Mouse (Mus musculus): ENCODE data around the gene Trpm3. TPM values are rescaled to one million over a fixed set of nuclear protein-coding genes. Genes with fewer than 3 reads are reported as not detected.

The Trpm3 gene
- polyA plus RNA-seq, 1 experiment, result 1.1 TPM

DNA sequence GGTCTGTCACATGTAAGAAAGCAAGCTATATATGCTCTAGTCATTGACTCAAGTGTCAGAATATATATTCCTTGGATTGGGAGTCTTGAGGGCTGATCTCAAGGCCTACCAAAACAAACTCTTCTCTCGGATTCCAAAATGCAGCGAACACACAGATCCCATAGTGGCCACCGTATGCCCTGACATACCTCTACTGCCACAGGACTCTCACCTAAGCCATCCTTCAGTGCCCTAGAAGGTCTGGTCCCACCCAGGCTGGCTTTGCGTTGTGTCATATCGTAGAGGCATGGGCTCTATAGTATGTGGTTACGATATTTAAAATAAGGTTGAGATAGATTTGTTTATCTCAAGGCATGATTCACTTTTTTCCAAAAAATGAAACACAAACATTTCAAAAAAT lies 763.5 kb downstream of the Trpm3 start:
- Histone ChIP-seq H3K4me1 (ENCODE audit: control insufficient read depth, insufficient read depth, insufficient read length, low read length) (no peaks in the 10 kb centered on the region), H3K27ac (replicated peaks; ENCODE audit: low read depth, low read length) (no peak overlapping the region), H3K4me3 (ENCODE audit: insufficient read depth, low read depth, low read length) (no peak overlapping the region)

DNA sequence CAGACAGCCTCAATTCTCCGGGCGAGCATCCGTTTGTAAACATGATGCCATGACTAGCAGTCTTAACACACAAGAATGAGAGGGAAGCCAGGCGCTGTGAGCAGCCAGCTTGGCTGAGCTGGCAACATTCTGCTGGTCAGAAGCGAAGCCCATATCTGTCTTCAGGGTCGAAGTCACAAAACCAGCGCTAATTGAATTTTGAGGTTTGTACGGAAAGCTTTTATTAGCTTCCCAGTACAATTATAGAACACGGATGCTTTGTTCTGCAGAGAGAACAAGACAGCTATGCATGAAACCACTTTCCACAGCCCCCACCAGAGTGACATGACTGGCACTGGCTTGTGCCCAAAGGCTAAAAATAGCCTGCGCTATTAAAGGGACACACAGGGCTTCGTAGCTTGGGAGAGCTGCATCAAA lies 766.2 kb downstream of the Trpm3 start:
- no peak overlapping the region for H3K4me3 ChIP-seq (ENCODE audit: insufficient read depth, low read depth, low read length)
- H3K27ac ChIP-seq (replicated peaks; ENCODE audit: low read depth, low read length), result no peak overlapping the region
- H3K4me1 ChIP-seq (ENCODE audit: control insufficient read depth, insufficient read depth, insufficient read length, low read length), result no peaks in the 10 kb centered on the region

DNA sequence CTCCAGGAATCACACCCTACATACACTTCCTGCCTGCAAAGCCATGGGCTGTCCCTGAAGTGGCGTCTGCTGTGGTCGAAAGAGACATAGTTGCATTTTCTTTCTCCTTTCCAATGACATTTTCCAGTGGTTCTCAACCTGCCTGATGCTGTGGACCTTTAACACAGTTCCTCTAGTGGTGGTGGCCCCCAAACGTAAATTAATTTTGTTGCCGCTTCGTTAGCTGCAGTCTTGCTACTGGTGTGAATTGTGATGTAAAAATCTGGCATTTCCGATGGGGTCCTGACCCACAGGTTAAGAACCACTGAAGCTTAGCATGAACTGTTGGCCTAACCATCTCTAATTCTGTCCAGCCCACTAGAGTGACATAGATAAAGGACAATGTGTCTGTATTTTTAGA lies 771.8 kb downstream of the Trpm3 start:
- Histone ChIP-seq H3K4me3 (ENCODE audit: insufficient read depth, low read depth, low read length) (no peak overlapping the region), H3K4me1 (ENCODE audit: control insufficient read depth, insufficient read depth, insufficient read length, low read length) (no peaks in the 10 kb centered on the region), H3K27ac (replicated peaks; ENCODE audit: low read depth, low read length) (no peak overlapping the region)

DNA sequence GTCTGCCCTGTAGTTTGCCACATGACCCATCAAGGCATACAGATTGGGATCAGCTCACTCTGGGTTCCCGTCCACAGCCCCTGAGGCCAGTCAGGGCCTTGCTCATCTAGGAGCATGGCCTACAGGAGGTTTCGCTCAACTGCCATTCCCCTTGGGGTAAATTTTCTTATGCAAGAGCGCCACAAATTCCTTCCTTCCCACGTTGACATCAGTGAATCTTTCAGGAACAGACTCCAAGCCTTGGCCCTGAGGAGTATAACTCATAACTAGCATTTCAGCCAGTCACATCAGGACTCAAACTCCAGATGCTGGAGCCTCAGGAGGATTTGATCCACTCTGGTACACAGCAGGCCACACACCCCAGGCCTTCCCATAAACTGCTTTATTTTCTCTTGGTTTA lies 774.1 kb downstream of the Trpm3 start:
- Histone ChIP-seq H3K27ac (replicated peaks; ENCODE audit: low read depth, low read length) (peak overlapping the region; percentile 67), H3K4me1 (ENCODE audit: control insufficient read depth, insufficient read depth, insufficient read length, low read length) (no peaks in the 10 kb centered on the region), H3K4me3 (ENCODE audit: insufficient read depth, low read depth, low read length) (no peak overlapping the region)

DNA sequence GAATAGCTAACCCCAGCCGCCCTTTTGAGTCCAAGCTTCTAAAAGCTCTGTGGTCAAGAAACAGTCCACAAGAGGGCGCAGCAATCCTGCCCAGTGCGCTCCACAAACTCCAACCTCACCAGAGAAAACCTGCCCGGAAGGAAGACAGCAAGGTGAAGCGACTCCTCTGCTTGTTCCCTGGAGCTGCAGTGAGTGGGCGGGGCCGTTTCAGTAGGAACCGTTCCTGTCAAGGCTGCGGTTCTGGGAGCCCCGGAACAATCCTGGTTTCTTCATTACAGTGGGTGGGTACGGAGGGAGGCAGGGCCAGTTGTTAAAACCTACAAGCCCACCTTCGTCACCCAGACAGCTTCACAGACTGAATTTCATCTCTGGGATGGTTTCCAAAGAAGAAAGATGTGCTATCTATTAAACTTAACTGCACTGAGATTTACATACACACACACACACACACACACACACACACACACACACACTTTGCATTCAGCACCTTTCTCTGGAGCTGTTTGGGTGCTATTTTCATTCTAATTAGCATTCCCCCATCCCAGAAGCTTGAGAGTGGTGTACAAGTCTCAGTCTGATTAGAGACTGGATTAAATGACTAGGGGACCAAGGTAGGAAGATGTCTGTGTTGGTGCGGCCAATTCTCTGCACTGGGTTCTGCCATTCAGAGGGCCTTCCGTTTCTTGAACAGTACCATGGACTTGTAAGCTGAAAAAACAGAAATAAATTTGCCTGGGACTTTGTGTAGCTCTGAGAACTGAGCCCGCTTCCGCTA lies 777.2 kb downstream of the Trpm3 start:
- Histone ChIP-seq H3K27ac (replicated peaks; ENCODE audit: low read depth, low read length) (peak overlapping the region; percentile 85), H3K4me1 (ENCODE audit: control insufficient read depth, insufficient read depth, insufficient read length, low read length) (no peaks in the 10 kb centered on the region), H3K4me3 (ENCODE audit: insufficient read depth, low read depth, low read length) (peak overlapping the region; percentile 40)

DNA sequence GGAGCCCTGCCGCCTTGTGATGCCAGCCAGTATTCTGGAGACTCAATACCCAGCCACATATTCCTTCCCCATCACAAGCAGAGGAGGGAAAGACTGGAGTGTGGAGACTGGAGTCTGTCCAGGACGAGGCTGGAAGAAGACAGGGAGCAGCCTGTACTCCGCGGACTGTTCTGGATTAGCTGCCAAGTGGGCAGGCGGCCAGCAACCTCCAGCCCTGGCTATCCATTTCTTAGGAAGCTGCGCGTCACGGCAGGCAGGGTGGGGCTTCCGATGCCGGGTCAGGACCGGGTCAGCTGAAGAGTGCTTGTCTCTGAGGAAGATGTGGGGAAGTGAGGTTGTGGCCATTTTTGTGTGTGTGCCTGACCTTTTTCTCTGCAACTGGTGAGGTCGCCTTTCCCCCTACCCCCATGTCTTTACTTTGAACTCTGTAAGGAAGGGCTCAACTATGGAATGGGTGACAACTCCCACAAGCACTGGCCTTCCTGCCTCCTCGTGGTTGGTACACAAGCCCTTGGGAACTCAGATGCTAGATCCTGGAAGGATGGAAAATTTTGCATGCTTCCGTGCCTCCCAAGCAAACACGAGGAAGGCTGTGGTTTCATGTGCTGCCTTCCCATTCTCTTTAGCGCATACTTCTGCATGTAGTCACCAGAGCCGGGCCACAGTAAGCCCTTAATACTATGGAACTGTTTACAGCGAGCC lies 777.9 kb downstream of the Trpm3 start:
- no peaks in the 10 kb centered on the region for H3K4me1 ChIP-seq (ENCODE audit: control insufficient read depth, insufficient read depth, insufficient read length, low read length)
- H3K27ac ChIP-seq (replicated peaks; ENCODE audit: low read depth, low read length), result peak overlapping the region; percentile 98
- H3K4me3 ChIP-seq (ENCODE audit: insufficient read depth, low read depth, low read length), result no peak overlapping the region

DNA sequence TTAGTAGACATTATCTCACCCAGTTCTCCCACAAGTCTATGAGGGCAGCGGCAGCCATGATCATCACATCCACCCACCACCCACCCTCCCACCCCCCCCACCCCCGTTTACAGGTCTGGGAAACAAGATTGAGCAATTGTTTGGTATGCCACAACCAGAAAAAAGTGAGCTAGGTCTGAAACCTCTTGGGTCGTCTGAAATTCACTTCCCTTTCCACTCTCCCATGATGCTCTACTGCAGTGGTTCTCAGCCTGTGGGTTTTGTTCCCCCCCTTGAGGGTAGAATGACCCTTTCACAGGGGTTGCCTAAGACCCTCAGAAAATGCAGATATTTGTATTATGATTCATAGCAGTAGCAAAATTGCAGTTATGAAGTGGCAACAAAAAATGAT lies 778.5 kb downstream of the Trpm3 start:
- no peaks in the 10 kb centered on the region for H3K4me1 ChIP-seq (ENCODE audit: control insufficient read depth, insufficient read depth, insufficient read length, low read length)
- no peak overlapping the region for H3K4me3 ChIP-seq (ENCODE audit: insufficient read depth, low read depth, low read length)
- peak overlapping the region; percentile 98 for H3K27ac ChIP-seq (replicated peaks; ENCODE audit: low read depth, low read length)

DNA sequence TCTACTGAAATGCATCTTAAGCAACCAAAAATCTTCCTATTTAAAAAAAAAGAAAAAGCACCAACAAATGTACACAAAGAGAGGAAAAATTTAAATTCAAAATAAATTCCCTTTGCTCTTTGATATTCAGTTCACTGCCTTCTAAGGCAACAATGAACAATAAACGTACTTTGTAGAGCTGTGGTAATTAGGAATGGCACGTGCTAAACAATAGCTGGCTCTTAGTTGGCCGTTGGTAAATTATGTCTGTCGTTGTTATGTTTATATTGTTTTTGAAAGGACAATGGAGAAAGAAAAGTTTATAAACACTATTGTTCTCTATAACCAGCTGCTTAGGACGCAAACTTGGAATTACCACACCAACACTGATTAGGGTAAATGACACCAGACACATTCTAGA lies 782.1 kb downstream of the Trpm3 start:
- H3K4me1 ChIP-seq (ENCODE audit: control insufficient read depth, insufficient read depth, insufficient read length, low read length), result no peaks in the 10 kb centered on the region
- no peak overlapping the region for H3K4me3 ChIP-seq (ENCODE audit: insufficient read depth, low read depth, low read length)
- no peak overlapping the region for H3K27ac ChIP-seq (replicated peaks; ENCODE audit: low read depth, low read length)

DNA sequence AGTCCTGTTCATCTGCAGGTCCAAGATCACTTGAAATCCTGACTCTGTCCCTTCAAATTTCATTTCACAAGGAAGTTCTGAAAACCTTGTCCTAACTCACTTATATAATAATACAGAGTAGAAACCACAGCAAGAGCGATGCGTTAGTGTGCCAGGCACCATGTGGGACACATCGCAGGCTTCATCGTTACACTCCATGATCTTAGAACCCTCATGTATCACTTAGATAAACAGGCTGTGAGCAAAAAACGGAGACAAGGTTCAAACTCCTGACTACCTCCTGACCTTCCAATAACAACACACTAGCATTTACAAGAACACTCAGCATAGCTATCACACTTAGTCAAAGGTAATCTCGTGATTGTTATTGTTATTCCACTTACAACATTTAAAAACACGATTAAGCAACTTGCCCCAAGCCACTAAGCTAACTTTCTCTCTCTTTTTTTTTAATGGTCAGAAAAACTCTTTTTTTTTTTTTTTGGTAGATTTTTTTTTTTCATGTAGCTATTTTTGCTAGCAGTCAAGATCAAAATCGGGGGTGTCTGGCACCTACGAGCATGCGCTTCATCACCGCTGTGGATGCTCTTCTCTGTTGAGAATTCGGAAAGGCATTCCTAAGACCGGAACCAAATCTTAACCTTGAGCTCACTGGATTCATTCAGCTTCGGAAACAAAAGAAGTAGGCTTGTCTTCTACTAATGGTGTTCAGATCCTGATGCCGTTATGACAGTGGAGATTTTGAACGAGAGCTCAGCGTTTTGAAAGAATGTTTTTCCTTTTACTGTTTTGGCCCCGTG lies 784.2 kb downstream of the Trpm3 start:
- H3K4me3 ChIP-seq (ENCODE audit: insufficient read depth, low read depth, low read length), result no peak overlapping the region
- H3K27ac ChIP-seq (replicated peaks; ENCODE audit: low read depth, low read length), result no peak overlapping the region
- H3K4me1 ChIP-seq (ENCODE audit: control insufficient read depth, insufficient read depth, insufficient read length, low read length), result no peaks in the 10 kb centered on the region

DNA sequence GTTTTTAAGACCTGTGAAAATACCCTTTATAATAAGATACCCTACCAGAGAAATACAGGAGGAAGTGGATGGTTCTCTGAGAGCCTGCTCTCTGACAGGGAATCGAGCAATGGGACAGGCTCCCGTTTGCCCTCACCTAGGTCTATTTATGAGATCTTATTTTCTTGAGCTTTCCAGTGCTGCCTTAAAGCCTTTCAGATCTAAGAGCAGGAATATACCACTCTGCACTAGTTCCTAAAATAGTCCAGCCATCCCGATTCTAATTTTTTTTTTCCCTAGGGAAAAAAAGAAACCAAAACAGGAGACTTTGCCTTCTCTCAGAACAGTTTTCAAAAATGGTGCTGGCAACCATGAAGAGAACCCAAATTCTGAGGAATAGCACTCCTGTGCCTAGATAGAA lies 786.4 kb downstream of the Trpm3 start:
- Histone ChIP-seq H3K4me3 (ENCODE audit: insufficient read depth, low read depth, low read length) (no peak overlapping the region), H3K27ac (replicated peaks; ENCODE audit: low read depth, low read length) (no peak overlapping the region), H3K4me1 (ENCODE audit: control insufficient read depth, insufficient read depth, insufficient read length, low read length) (0 out of 2 replicates have a peak, but pooled peaks cover 1% of the 10 kb centered on the region)

DNA sequence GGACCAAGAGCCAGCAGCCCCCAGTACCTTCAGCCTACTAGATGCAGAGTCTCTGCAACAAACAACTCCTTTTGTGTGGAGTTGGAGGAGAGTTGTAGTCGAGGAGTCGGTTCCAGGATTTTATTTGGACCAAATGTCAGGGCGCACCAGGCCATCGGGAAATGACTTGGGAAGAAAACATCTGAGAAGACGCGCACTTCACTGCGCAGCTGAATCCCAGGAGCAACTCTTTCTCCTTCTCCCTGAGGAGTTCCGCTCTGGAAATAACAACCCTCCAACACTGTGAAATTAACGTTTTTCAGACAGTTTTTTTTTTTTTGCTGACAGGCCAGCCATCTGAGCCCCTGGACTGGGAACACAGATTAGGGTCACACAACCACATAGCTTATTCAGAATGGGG lies 787.9 kb downstream of the Trpm3 start:
- Histone ChIP-seq H3K4me3 (ENCODE audit: insufficient read depth, low read depth, low read length) (no peak overlapping the region), H3K27ac (replicated peaks; ENCODE audit: low read depth, low read length) (peak overlapping the region; percentile 93), H3K4me1 (ENCODE audit: control insufficient read depth, insufficient read depth, insufficient read length, low read length) (peaks cover 7% of the 10 kb centered on the region; the same call in 1 of the 2 replicates)

DNA sequence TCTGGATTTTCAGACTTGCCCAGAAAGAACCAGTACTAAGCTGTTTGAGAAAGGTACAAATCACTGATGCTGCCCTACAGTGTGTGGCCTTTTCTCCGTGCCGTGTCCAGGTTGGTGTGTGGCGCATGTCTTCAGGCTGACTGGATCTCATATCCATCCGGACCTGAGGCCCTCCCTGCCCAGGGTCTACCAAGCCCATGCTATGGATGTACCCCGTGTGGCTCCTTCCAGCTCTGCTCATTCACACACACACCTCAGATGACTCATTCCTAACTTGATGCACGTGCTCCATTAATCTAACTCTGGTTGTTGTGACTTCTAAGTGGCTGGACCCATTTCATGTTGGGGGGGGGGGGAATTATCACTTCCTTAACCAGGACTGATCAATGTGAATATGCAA lies 789.5 kb downstream of the Trpm3 start:
- H3K27ac ChIP-seq (replicated peaks; ENCODE audit: low read depth, low read length), result peak overlapping the region; percentile 53
- no peak overlapping the region for H3K4me3 ChIP-seq (ENCODE audit: insufficient read depth, low read depth, low read length)
- H3K4me1 ChIP-seq (ENCODE audit: control insufficient read depth, insufficient read depth, insufficient read length, low read length), result peaks cover 7% of the 10 kb centered on the region; the same call in 1 of the 2 replicates

DNA sequence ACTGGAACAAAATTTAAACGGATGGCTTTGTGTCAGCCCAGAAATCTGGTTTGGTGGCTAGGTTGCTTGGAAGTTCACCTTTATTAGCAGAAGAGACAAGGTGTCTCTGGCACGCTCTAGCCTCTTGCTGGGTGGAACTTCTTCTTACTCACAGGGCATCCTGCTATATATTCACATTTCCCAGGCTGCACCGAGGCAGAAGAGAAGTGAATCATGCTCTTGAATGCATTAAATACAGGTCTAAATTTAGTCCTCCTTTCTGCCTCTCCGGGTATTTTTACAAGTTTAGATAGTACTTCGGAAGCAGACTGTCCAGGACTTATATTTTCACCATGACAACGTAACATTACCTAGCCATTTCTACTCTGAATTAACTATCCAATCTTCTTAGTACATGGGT lies 790.9 kb downstream of the Trpm3 start:
- Histone ChIP-seq H3K4me3 (ENCODE audit: insufficient read depth, low read depth, low read length) (no peak overlapping the region), H3K27ac (replicated peaks; ENCODE audit: low read depth, low read length) (no peak overlapping the region), H3K4me1 (ENCODE audit: control insufficient read depth, insufficient read depth, insufficient read length, low read length) (peaks cover 7% of the 10 kb centered on the region; the same call in 1 of the 2 replicates)

DNA sequence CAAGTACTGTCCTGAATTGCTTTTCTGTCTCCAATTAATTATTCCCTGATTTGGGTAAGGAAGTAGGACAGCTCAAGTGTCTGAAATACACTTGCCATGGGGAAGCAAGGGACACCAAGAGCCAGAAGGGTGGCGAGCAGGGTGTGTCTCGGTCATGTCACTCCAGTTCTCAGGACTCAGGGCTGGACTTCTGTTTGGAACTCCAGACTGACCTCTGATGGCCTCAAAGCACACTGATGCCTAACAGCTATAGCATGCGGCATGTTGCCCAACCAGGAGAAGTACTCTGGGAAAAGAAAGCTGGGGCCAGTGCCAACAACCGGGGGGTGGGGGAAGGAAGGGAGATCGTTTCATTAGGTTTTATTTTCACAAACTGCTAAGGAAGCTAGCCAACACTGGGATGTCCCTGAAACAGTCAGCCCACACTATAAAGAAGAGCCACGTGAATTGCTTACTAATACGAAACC lies 791.6 kb downstream of the Trpm3 start:
- Histone ChIP-seq H3K4me1 (ENCODE audit: control insufficient read depth, insufficient read depth, insufficient read length, low read length) (peaks cover 7% of the 10 kb centered on the region; the same call in 1 of the 2 replicates), H3K4me3 (ENCODE audit: insufficient read depth, low read depth, low read length) (no peak overlapping the region), H3K27ac (replicated peaks; ENCODE audit: low read depth, low read length) (peak overlapping the region; percentile 47; the same call in 1 of the 2 replicates)

DNA sequence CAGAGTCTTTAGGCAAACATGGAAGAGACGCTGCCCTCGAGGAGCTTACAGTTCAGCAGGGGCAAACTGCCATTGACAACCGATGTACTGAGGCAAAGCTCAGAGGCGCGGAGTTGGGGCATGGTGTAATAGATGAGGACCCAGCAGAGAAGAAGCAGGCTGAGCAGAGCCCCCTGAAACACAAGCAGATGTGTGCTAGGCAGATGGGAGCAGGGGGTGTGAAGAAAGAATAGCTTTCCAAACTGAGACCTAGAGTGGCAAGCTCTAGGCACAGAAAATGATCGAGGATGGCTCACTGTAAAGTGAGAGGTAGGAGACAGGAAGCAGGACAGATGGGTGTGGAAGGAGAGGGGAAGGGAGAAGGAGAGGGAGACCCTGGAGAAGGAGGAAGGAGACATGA lies 792.2 kb downstream of the Trpm3 start:
- Histone ChIP-seq H3K4me3 (ENCODE audit: insufficient read depth, low read depth, low read length) (no peak overlapping the region), H3K4me1 (ENCODE audit: control insufficient read depth, insufficient read depth, insufficient read length, low read length) (peaks cover 7% of the 10 kb centered on the region; the same call in 1 of the 2 replicates), H3K27ac (replicated peaks; ENCODE audit: low read depth, low read length) (no peak overlapping the region)
